Mouse (Mus musculus) adrenal gland (tissue): ENCODE data around the gene Utp6.

Experiments
- intact Hi-C: fragments of 180-260 bp; cut with DNase I; formaldehyde crosslinking; loops from one replicate; pipeline ENCODE4 v1.15.1; 2025

Gene Utp6

DNA sequence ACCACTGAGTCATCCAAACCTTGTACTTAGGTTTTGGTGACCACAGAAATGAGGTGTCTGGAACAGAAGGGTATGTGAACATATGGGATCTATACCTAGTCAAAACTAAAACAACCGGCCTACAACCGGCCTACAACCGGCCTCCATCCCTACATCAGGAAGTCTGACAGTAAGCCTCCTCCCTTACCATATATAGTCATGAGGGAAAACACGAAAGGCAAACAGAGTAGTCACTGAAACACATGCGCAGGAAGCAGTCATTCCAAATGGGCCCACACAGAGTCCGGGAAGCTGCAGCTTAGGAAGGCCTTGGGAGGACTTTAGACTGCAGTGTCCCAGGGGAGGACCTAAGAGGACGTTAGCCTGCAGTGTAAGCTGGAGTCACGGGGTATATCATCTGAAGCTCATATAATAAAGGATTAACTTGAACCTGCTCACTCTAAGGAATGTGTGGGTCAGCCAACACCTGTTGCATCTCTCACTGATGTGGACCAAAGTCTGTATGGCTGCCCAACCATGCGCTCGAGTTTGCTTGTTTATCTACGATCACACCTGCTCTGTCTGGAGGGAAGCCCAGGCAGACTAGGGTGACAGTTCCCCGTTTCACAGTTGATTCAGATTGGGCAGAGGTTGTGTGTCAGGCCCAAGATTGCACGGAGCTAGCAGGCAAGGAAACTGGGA is 76.3 kb downstream of the Utp6 start:
- intact Hi-C loops, result no loop called here

DNA sequence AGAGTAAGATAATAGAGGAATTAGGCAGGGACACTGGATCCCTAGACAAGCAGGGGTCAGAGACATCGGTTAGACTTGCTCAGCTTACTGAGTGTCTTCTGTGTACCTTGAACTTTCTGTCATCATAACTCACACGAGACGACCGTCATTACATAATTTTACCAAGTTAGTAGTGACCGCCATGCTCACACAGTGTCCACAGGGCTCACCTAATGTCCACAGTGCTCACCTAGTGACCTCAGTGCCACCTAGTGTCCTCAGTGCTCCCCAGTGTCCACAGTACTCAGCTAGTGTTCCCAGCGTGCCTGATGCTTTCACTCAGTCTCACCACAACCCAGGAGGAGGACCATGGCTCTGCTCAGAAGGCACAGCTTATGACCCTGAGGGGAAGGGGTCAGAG is 77.4 kb downstream of the Utp6 start:
- intact Hi-C loops, result no loop called here
